Mouse (Mus musculus) lung, postnatal 0 days (tissue): Measurements from ENCODE around the gene Cct8.

Experiments
- CTCF ChIP-seq: IDR thresholded peaks from 2 replicates; pipeline ENCODE4 v1.5.1; 2016; ENCODE audit warnings: antibody characterized with exemption, mild to moderate bottlenecking
- EP300 ChIP-seq: IDR thresholded peaks from 2 replicates; pipeline ENCODE4 v1.6.1; 2016; ENCODE audit warnings: antibody characterized with exemption, mild to moderate bottlenecking, control low read depth

GRCm38 (mm10) chr16:87499556-87499955 lies 3.9 kb upstream of the Cct8 start:
- no peak for TF ChIP-seq CTCF
- no peak for TF ChIP-seq EP300
